ENCODE assay signal across 8 mouse cellular contexts in the genomic region with DNA sequence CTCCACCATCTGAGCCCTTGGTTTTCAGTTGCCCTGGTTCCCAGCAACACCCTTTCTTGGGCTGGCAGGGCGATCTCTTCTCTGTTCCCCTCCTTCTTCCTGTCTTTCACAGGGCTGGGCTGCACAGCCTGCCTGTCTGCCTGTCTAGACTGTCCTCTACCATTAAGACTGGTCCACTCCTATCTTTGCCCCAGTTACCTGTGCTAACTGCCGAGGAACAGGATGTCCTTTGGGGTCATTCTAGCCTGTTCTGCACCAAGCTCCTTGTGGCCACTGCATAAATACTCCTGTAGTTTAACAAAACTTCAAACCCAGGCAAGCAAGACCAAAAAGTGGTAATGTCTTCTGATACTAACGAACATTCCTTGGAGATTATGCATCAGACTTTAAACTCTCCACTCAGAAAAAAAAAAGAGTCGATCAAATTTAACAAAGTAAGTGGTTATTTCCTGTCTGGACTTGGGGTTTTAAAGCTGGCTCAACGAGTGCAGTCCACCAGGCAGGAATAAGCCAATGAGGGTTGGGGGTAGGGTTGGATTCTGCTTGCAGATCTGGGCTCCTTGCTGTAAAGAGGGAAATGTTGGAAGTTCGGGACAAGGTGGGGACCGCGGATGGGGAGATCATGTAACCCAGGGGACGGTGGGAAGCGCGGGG. TPM values are rescaled to one million over a fixed set of nuclear protein-coding genes. Genes with fewer than 3 reads are reported as not detected.
DNase-seq lines count a peak whose midpoint lies in the region; ATAC-seq and TF ChIP-seq lines count a peak whose summit lies in the region.

A gene (plus strand): TSS at position 210 of the 654 bp plus-strand sequence.

- DNase-seq in layer of hippocampus, adult 18-20 months (ENCODE audit: low spot score in 2 of 2): no peak
- DNase-seq in layer of hippocampus, adult 9-11 months: no peak
- DNase-seq in liver, embryonic 11.5 days (ENCODE audit: low spot score): no peak
- DNase-seq in thymus, postnatal 14 days: no peak

- WGBS in heart, embryonic 16.5 days: 14% methylated on average over 11 of the region's 11 CpGs
- WGBS in liver, embryonic 11.5 days: 11% methylated on average over 11 of the region's 11 CpGs

- TF ChIP-seq POLR2A in bone marrow macrophage, adult 2 months (IDR thresholded peaks at IDR 0.05; ENCODE audit: borderline replicate concordance, low read depth, low read length): no peak

- H3K36me3 ChIP-seq in heart, embryonic 16.5 days (ENCODE audit: control insufficient read depth, insufficient read depth): no peaks in the 10 kb centered on the region
- H3K36me3 ChIP-seq in liver, embryonic 11.5 days (ENCODE audit: control insufficient read depth, insufficient read depth, low read length): no peaks in the 10 kb centered on the region

- H3K27me3 ChIP-seq in heart, embryonic 16.5 days (ENCODE audit: control insufficient read depth, insufficient read depth, low read length): peaks cover 11% of the 10 kb centered on the region
- H3K27me3 ChIP-seq in liver, embryonic 11.5 days (replicated peaks; ENCODE audit: control insufficient read depth, insufficient read depth, low read length): peaks cover 31% of the 10 kb centered on the region

- no peak for TF ChIP-seq CTCF in bone marrow macrophage, adult 2 months (IDR thresholded peaks at IDR 0.05; ENCODE audit: low read depth, low read length)

- no peaks in the 10 kb centered on the region for H3K9me3 ChIP-seq in heart, embryonic 16.5 days (replicated peaks; ENCODE audit: control insufficient read depth, low read length)
- H3K9me3 ChIP-seq in liver, embryonic 11.5 days (ENCODE audit: control insufficient read depth, low read length): no peaks in the 10 kb centered on the region

- H3K27ac ChIP-seq in bone marrow macrophage, adult 2 months (ENCODE audit: insufficient read depth, low read depth, low read length): no peak within 1 kb of the TSS
- peak within 1 kb of the TSS; percentile 53 for H3K27ac ChIP-seq in heart, embryonic 16.5 days (ENCODE audit: low read length)
- H3K27ac ChIP-seq in liver, embryonic 11.5 days (ENCODE audit: low read depth, low read length): no peak within 1 kb of the TSS

- ATAC-seq in heart, embryonic 16.5 days (replicated peaks; ENCODE audit: extremely low read depth, insufficient read depth, low FRiP score): no peak
- no peak for ATAC-seq in liver, embryonic 11.5 days (replicated peaks; ENCODE audit: low FRiP score)
- ATAC-seq in megakaryocyte-erythroid progenitor cell, adult 5-6 weeks (replicated peaks; ENCODE audit: low FRiP score, low TSS enrichment, poor library complexity, severe bottlenecking): no peak
- ATAC-seq in megakaryocyte progenitor cell, adult 5-6 weeks (replicated peaks; ENCODE audit: poor library complexity): no peak

- H3K4me2 ChIP-seq in heart, embryonic 16.5 days (ENCODE audit: low read depth, low read length): peak within 1 kb of the TSS; percentile 97
- H3K4me2 ChIP-seq in liver, embryonic 11.5 days: peak within 1 kb of the TSS; percentile 58

- peak within 1 kb of the TSS; percentile 37 for H3K4me3 ChIP-seq in bone marrow macrophage, adult 2 months (ENCODE audit: insufficient read depth, low read length)
- peak within 1 kb of the TSS; percentile 75 for H3K4me3 ChIP-seq in heart, embryonic 16.5 days (ENCODE audit: low read length)
- H3K4me3 ChIP-seq in liver, embryonic 11.5 days (ENCODE audit: low read depth, low read length): peak within 1 kb of the TSS; percentile 46

- H3K9ac ChIP-seq in heart, embryonic 16.5 days (ENCODE audit: low read length): peak within 1 kb of the TSS; percentile 75
- H3K9ac ChIP-seq in liver, embryonic 11.5 days (ENCODE audit: low read depth, low read length): peak within 1 kb of the TSS; percentile 52; the same call in 1 of the 2 replicates

- no peaks in the 10 kb centered on the region for H3K4me1 ChIP-seq in bone marrow macrophage, adult 2 months (ENCODE audit: control insufficient read depth, insufficient read depth, low read length)
- peaks cover 4% of the 10 kb centered on the region for H3K4me1 ChIP-seq in heart, embryonic 16.5 days (ENCODE audit: control insufficient read depth, insufficient read depth, low read length)
- 0 out of 2 replicates have a peak, but pooled peaks cover 4% of the 10 kb centered on the region for H3K4me1 ChIP-seq in liver, embryonic 11.5 days (replicated peaks; ENCODE audit: control insufficient read depth, insufficient read depth, low read length)

RNA-seq across cellular contexts. Expression of the gene that starts here (rescaled TPM):
- total RNA-seq in layer of hippocampus, adult 18-20 months (2021): 10 to 100 TPM; 12.7 to 14.2 TPM
- polyA plus RNA-seq in bone marrow macrophage, adult 2 months (2012; ENCODE audit: insufficient read depth, insufficient read length, missing spikeins): not detected in 2 replicates
- 5.8 and 7.5 TPM in 2 replicates for polyA plus RNA-seq in heart, embryonic 16.5 days (2015; fragmentation: Nextera tagmentation; extraction: Ambion mirVana)
- 4.2 and 4.6 TPM in 2 replicates for polyA plus RNA-seq in liver, embryonic 11.5 days (2014; fragmentation: Nextera tagmentation; extraction: Ambion mirVana)
- total RNA-seq in megakaryocyte-erythroid progenitor cell, adult 5-6 weeks (2014; fragmentation: Nextera tagmentation): not detected in 2 replicates
- not detected in 2 replicates for total RNA-seq in megakaryocyte-erythroid progenitor cell, adult 5-6 weeks (2017)
- total RNA-seq in megakaryocyte progenitor cell, adult 5-6 weeks (2015): not detected in 2 replicates
- total RNA-seq in megakaryocyte progenitor cell, adult 5-6 weeks (2017): not detected in 2 replicates

Comparison
In these comparisons a context has a peak if more than half of its experiments do, and no peak if none do; other contexts are left out.
1. RNA of the gene that starts here (total RNA-seq): 12.7 to 14.2 TPM in layer of hippocampus, adult 18-20 months; not detected in megakaryocyte-erythroid progenitor cell, adult 5-6 weeks and not detected in megakaryocyte progenitor cell, adult 5-6 weeks; every median in the first group is over 10 times any median in the second.
2. Peak in every context shown above with its lines, with median percentiles within 50 percentile points of each other: H3K4me3 ChIP-seq.